Mouse (Mus musculus) E14TG2a.4 (cell line): ENCODE data around the gene Adk.
"Not testable (repeated sequence)": the region's sequence is repeated elsewhere in the genome, so short reads cannot be mapped to it uniquely, and the experiment has no call there.

Experiments
- H3K27me3 ChIP-seq: 2 replicates; pipeline ENCODE4 v1.6.1; 2014; ENCODE audit warnings: low read length, control low read depth; ENCODE audit not compliant: insufficient read depth
- H3K36me3 ChIP-seq: 2 replicates; pipeline ENCODE4 v1.6.1; 2014; ENCODE audit warnings: low read length, control low read depth; ENCODE audit not compliant: insufficient read depth
- H3K4me1 ChIP-seq: replicated peaks from 2 replicates; pipeline ENCODE4 v1.6.1; 2014; ENCODE audit warnings: low read depth, low read length, control low read depth
- H3K4me3 ChIP-seq: replicated peaks from 2 replicates; pipeline ENCODE4 v1.5.1; 2014; ENCODE audit warnings: mild to moderate bottlenecking, low read length
- H3K9me3 ChIP-seq: 2 replicates; pipeline ENCODE4 v1.6.1; 2014; ENCODE audit warnings: low read length, control low read depth
- CTCF ChIP-seq: conservative IDR thresholded peaks from 2 replicates; pipeline ENCODE4 v1.5.1; 2014; ENCODE audit warnings: low read length
- NANOG ChIP-seq: IDR thresholded peaks from 2 replicates; pipeline ENCODE4 v1.6.1; 2014; ENCODE audit warnings: borderline replicate concordance, low read length, mixed read lengths
- POU5F1 ChIP-seq: IDR thresholded peaks from 2 replicates; pipeline ENCODE4 v1.6.1; 2014; ENCODE audit warnings: low read length, borderline replicate concordance

Adk gene

DNA sequence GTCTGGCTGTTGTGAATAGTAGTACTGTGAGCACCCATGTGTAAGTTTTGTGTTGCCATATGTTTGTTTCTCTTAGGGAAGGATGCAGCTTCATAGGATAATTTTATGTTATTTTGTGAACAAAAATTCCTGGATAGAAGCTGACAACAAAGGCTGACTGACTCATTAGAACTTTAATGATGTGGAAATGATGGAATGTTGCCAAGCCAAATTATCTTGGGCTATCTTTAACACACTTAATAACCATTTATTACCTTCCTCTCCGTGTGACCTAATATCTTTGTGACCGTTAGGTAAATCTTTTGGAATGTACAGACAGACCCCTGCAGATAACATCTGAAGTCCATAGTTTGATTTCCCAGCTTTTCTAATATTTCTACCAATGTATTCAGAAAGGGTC lies 33.7 kb downstream of the Adk start:
- no peak overlapping the region for H3K4me3 ChIP-seq
- TF ChIP-seq CTCF (no peak), NANOG (no peak)
- H3K27me3 ChIP-seq: peaks cover 17% of the 10 kb centered on the region; the same call in 1 of the 2 replicates
- 0 out of 2 replicates have a peak, but pooled peaks cover 4% of the 10 kb centered on the region for H3K36me3 ChIP-seq
- H3K9me3 ChIP-seq: no peaks in the 10 kb centered on the region
- peaks cover 70% of the 10 kb centered on the region for H3K4me1 ChIP-seq

DNA sequence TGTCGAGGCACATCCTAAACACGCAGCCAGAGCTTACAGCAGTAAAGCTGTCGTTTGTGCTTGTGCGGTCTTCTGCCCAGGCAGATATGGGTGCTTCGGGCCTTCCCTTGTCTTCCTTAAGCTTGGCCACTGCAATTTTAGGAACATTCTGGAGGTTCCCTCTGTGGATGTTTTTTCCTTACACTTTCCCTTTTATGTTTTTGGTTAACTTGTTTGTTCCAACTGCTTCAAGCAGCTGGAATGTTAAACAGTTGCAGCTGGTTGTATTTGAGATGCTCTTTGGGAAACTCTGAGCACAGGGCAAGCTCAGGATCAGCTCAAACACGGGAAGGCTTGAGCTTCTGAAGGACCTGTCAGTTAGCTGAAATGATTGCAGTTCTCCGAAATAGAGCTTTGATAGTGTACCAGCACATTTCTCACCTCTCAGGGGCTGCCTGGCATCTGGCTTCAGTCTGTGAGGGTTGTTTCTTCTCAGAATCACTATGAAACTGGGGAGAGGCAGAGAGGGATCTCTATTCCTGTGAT lies 34.5 kb downstream of the Adk start:
- Histone ChIP-seq H3K9me3 (no peaks in the 10 kb centered on the region), H3K27me3 (peaks cover 17% of the 10 kb centered on the region; the same call in 1 of the 2 replicates), H3K4me3 (no peak overlapping the region), H3K36me3 (0 out of 2 replicates have a peak, but pooled peaks cover 4% of the 10 kb centered on the region), H3K4me1 (peaks cover 75% of the 10 kb centered on the region)
- no peak for TF ChIP-seq NANOG
- no peak for TF ChIP-seq CTCF
- TF ChIP-seq POU5F1: no peak

DNA sequence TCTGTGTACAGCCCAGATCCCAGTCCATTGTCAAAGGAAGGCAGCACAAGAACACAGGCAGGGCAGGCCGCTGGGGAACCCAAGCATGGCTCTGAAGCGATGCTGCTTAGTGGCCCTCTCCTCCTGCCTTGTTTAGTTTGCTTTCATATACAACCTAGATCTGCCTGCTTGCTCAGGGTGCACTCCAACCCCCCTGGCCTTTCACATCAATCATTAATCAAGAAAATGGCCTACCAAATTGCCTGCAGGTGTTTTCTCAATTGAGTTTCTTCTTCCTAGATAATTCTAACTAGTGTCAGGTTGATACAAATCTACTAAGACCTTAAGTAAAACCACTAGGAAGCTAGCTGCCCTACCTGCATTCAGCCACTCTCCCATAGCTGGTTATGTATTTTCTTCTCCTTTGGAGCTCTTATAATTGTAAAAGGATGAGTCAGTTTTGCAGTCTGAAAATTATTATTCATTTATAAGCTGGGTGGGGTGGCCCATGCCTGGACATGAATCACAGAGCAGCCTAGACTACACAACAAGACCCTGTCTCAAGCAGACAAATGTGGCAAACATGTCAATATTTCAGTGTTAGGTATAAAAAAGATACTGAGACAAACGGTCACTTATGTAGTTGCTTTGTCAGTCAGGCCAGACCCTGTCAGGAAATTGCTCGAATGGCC lies 35.2 kb downstream of the Adk start:
- H3K4me1 ChIP-seq: peaks cover 70% of the 10 kb centered on the region
- H3K27me3 ChIP-seq: peaks cover 17% of the 10 kb centered on the region; the same call in 1 of the 2 replicates
- peaks cover 8% of the 10 kb centered on the region; the same call in 1 of the 2 replicates for H3K36me3 ChIP-seq
- no peaks in the 10 kb centered on the region for H3K9me3 ChIP-seq
- 0 out of 2 replicates have a peak overlapping the region, but pooled peaks have one; percentile 30 for H3K4me3 ChIP-seq
- TF ChIP-seq CTCF (no peak), NANOG (no peak), POU5F1 (no peak)

DNA sequence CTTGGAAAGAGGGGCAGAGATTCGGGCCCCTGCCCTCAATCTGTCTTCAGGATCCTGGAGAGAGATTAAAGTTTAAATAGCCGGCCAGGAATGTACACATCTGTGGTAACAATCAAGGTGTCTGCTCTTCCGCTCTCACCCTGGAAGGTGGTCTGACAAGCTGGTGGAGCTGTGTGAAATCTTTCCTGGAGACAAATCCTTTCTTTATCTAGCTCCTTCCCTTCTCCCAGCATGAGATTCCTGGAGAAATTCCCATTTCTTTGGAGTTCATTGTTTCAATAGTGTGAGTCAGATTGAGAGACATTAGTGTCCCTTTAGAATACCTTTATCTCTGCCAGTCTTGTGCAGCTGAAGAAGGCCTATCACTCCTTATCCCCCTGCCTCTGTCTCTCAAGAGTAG lies 36.4 kb downstream of the Adk start:
- H3K4me3 ChIP-seq: no peak overlapping the region
- H3K36me3 ChIP-seq: peaks cover 16% of the 10 kb centered on the region
- no peaks in the 10 kb centered on the region for H3K9me3 ChIP-seq
- H3K4me1 ChIP-seq: peaks cover 66% of the 10 kb centered on the region
- H3K27me3 ChIP-seq: peaks cover 17% of the 10 kb centered on the region; the same call in 1 of the 2 replicates
- TF ChIP-seq NANOG (peak; percentile 97), POU5F1 (no peak)

DNA sequence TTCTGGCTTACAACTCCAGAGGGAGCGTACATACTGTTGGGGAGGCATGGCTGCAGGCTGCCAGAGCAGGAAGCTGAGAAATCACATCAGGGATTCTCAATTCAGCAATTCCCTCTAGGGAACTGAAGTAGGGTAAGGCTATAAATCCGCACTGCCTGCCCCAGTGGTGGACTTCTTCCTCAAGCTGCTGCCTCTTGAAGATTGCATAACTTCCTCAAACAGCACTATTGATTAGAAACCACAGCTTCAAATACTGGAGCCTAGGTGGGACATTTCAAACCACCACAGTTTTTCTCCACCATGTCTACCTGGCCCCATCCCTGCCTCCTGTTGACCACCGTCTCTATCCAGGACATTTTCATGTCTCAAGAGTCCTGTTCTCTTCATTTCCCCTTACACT lies 38.0 kb downstream of the Adk start:
- Histone ChIP-seq H3K27me3 (peaks cover 12% of the 10 kb centered on the region; the same call in 1 of the 2 replicates), H3K36me3 (peaks cover 16% of the 10 kb centered on the region), H3K4me1 (peaks cover 59% of the 10 kb centered on the region), H3K9me3 (no peaks in the 10 kb centered on the region), H3K4me3 (no peak overlapping the region)
- TF ChIP-seq NANOG (no peak), CTCF (no peak), POU5F1 (no peak)

DNA sequence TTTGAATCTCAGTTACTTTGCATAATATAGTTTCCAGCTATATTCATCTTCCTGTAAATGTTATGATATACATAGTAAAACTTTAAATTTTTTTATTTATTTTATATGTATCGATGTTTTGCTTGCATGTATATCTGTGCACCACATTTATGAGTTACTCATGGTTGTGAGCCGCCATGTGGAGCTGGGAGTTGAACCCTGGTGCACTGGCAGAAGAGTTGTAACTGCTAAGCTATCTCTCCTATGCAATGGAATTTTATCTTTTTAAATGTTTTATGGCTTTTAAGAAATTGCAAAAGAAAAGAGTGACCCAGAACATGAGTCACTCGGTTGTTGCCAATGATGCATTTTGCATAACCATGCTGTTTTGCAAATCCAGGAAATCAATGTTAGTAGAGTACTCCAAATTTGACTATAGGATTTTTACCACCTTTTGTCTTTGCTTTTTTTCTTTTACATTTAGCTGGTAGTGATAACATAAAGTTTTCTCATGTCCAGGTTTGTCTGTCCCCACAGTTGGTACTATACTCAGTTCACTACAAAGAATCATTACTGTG lies 38.6 kb downstream of the Adk start:
- H3K9me3 ChIP-seq: no peaks in the 10 kb centered on the region
- peaks cover 12% of the 10 kb centered on the region; the same call in 1 of the 2 replicates for H3K27me3 ChIP-seq
- H3K36me3 ChIP-seq: peaks cover 16% of the 10 kb centered on the region
- H3K4me3 ChIP-seq: no peak overlapping the region
- peaks cover 52% of the 10 kb centered on the region for H3K4me1 ChIP-seq
- TF ChIP-seq NANOG: no peak
- no peak for TF ChIP-seq POU5F1
- TF ChIP-seq CTCF: no peak

DNA sequence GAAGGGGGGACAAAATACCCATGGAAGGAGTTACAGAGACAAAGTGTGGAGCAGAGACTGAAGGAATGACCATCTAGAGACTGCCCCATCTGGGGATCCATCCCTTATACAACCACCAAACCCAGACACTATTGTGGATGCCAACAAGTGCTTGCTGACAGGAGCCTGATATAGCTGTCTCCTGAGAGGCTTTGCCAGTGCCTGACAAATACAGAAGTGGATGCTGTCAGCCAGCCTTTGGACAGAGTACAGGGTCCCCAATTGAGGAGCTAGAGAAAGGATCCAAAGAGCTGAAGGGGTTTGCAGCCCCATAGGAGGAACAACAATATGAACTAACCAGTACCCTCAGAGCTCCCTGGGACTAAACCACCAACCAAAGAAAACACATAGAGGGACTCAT lies 41.8 kb downstream of the Adk start:
- peaks cover 16% of the 10 kb centered on the region for H3K36me3 ChIP-seq
- not testable (repeated sequence) for H3K4me3 ChIP-seq, H3K27me3 ChIP-seq, H3K9me3 ChIP-seq
- H3K4me1 ChIP-seq: peaks cover 38% of the 10 kb centered on the region

DNA sequence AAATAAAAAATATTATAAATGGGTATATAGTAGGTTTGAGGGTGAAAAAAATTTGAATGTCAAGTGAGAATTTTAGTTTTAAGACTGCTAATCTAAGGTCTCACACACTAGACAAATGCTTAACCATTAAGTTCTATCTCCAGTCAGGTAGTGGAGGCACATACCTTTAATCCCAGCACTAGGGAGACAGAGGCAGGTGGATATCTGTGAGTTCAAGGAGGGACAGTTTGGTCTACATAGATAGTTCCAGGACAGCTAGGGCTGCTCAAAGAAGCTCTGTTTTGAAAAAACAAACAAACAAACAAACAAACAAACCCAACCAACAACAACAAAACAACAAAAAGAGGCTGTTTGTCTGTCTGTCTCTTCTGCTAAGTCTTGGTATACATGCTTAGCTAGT lies 43.9 kb downstream of the Adk start:
- Histone ChIP-seq H3K4me3 (no peak overlapping the region), H3K9me3 (no peaks in the 10 kb centered on the region), H3K4me1 (peaks cover 20% of the 10 kb centered on the region), H3K36me3 (peaks cover 16% of the 10 kb centered on the region), H3K27me3 (no peaks in the 10 kb centered on the region)
- no peak for TF ChIP-seq NANOG
- TF ChIP-seq CTCF: no peak
- no peak for TF ChIP-seq POU5F1

DNA sequence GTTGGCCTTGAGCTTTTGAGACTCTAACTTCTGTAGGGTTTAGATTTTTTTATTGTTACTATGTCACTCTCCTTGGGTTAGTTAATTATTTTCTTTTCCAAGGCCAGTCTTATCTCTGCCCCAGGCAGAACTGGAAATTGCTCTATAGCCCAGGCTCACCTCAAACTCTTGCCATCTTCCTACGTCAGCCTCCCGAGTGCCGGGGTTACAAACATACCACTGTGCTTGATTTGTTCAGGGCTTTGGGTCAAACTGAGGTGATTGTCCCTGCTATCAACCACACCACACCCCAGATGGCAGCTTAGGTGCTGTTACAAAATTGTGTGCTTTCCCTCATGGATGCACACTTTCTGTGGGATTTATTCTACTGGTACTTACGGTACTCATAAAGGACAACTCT lies 44.3 kb downstream of the Adk start:
- Histone ChIP-seq H3K27me3 (no peaks in the 10 kb centered on the region), H3K36me3 (peaks cover 16% of the 10 kb centered on the region), H3K4me3 (no peak overlapping the region), H3K4me1 (peaks cover 16% of the 10 kb centered on the region), H3K9me3 (no peaks in the 10 kb centered on the region)
- TF ChIP-seq CTCF: no peak
- no peak for TF ChIP-seq NANOG
- no peak for TF ChIP-seq POU5F1
